Mouse (Mus musculus) MEL (cell line): ENCODE measurements around the gene Surf2. TPM values are rescaled to one million over a fixed set of nuclear protein-coding genes. Genes with fewer than 3 reads are reported as not detected.

Source experiments
- DNase-seq: peaks from one replicate; pipeline ENCODE4 v3.0.0; 2011; ENCODE audit warnings: low read depth, low spot score
- H3K27ac ChIP-seq: 2 replicates; pipeline ENCODE4 v1.5.1; 2012; ENCODE audit warnings: low read depth, mild to moderate bottlenecking, control low read depth, low read length, moderate library complexity; ENCODE audit not compliant: control insufficient read depth
- H3K27me3 ChIP-seq, 2 experiments: fragments of 150-350 bp in 1 of 2; sonication (generic) in 1 of 2; 2 replicates each; pipeline ENCODE4 v1.6.1; 2012; ENCODE audit warnings: low read length in 2 of 2, mild to moderate bottlenecking in 2 of 2, improper control_type of control experiment in 1 of 2, moderate library complexity in 1 of 2; ENCODE audit not compliant: insufficient read depth in 2 of 2, control insufficient read depth in 1 of 2
- H3K36me3 ChIP-seq, 2 experiments: 2 replicates each; pipeline ENCODE4 v1.6.1; 2012 to 2014; ENCODE audit warnings: low read length in 2 of 2, improper control_type of control experiment in 1 of 2, inconsistent platforms in 1 of 2, mild to moderate bottlenecking in 1 of 2; ENCODE audit not compliant: insufficient read depth in 2 of 2, control insufficient read depth in 1 of 2
- H3K4me1 ChIP-seq, 2 experiments: fragments of 150-350 bp in 1 of 2; sonication (generic) in 1 of 2; 2 replicates each; pipeline ENCODE4 v1.6.1; 2012; ENCODE audit warnings: low read length in 2 of 2, improper control_type of control experiment in 1 of 2, mild to moderate bottlenecking in 1 of 2; ENCODE audit not compliant: insufficient read depth in 2 of 2, control insufficient read depth in 1 of 2
- H3K4me3 ChIP-seq, 2 experiments: fragments of 150-350 bp in 1 of 2; sonication (generic) in 1 of 2; 2 replicates each; pipeline ENCODE4 v1.5.1; 2012; ENCODE audit warnings: low read depth in 2 of 2, low read length in 2 of 2, mild to moderate bottlenecking in 2 of 2, moderate library complexity in 2 of 2, control low read depth in 1 of 2, improper control_type of control experiment in 1 of 2; ENCODE audit not compliant: control insufficient read depth in 1 of 2, insufficient read depth in 1 of 2
- H3K79me2 ChIP-seq: 2 replicates; pipeline ENCODE4 v1.6.1; 2012; ENCODE audit warnings: mild to moderate bottlenecking, low read length, moderate library complexity; ENCODE audit not compliant: control insufficient read depth, poor library complexity, insufficient read depth
- H3K9ac ChIP-seq: 2 replicates; pipeline ENCODE4 v1.6.1; 2012; ENCODE audit warnings: low read depth, mild to moderate bottlenecking, control low read depth, low read length, moderate library complexity; ENCODE audit not compliant: control insufficient read depth, poor library complexity, severe bottlenecking
- H3K9me3 ChIP-seq: fragments of 150-350 bp; sonication (generic); replicated peaks from 2 replicates; pipeline ENCODE4 v1.6.1; 2012; ENCODE audit warnings: mild to moderate bottlenecking, low read length, improper control_type of control experiment, moderate library complexity; ENCODE audit not compliant: insufficient read depth
- BHLHE40 ChIP-seq: IDR thresholded peaks from 2 replicates; pipeline ENCODE4 v1.6.1; 2012; ENCODE audit warnings: low read depth, mild to moderate bottlenecking, inconsistent platforms, low read length, improper control_type of control experiment, borderline replicate concordance
- CHD2 ChIP-seq: IDR thresholded peaks from 2 replicates; pipeline ENCODE4 v1.6.1; 2011; ENCODE audit warnings: low read length, improper control_type of control experiment
- CTCF ChIP-seq, 3 experiments: IDR thresholded peaks in 2 of 3; conservative IDR thresholded peaks in 1 of 3; 2 replicates each; pipeline ENCODE4 v1.5.1; 2011 to 2012; ENCODE audit warnings: low read length in 3 of 3, low read depth in 2 of 3, mild to moderate bottlenecking in 2 of 3, improper control_type of control experiment in 1 of 3, inconsistent platforms in 1 of 3, mixed read lengths in 1 of 3, moderate library complexity in 1 of 3; ENCODE audit not compliant: control insufficient read depth in 1 of 3, insufficient read depth in 1 of 3, poor library complexity in 1 of 3, severe bottlenecking in 1 of 3
- E2F4 ChIP-seq: IDR thresholded peaks from 2 replicates; pipeline ENCODE4 v1.6.1; 2011; ENCODE audit warnings: low read depth, low read length, improper control_type of control experiment, borderline replicate concordance
- ELF1 ChIP-seq: IDR thresholded peaks from 2 replicates; pipeline ENCODE4 v1.6.1; 2014; ENCODE audit warnings: low read depth, mild to moderate bottlenecking, inconsistent platforms, low read length, improper control_type of control experiment, moderate library complexity
- EP300 ChIP-seq, 2 experiments: IDR thresholded peaks; 2 replicates each; pipeline ENCODE4 v1.6.1; 2011; ENCODE audit warnings: improper control_type of control experiment in 2 of 2, low read length in 2 of 2, low read depth in 1 of 2, mild to moderate bottlenecking in 1 of 2
- ETS1 ChIP-seq: IDR thresholded peaks from 2 replicates; pipeline ENCODE4 v1.6.1; 2012; ENCODE audit warnings: low read depth, mild to moderate bottlenecking, inconsistent platforms, low read length, improper control_type of control experiment, moderate library complexity
- GATA1 ChIP-seq: IDR thresholded peaks from 2 replicates; pipeline ENCODE4 v1.6.1; 2011; ENCODE audit warnings: low read depth, low read length, improper control_type of control experiment
- HCFC1 ChIP-seq: IDR thresholded peaks from 2 replicates; pipeline ENCODE4 v1.6.1; 2012; ENCODE audit warnings: low read depth, mild to moderate bottlenecking, inconsistent platforms, low read length, improper control_type of control experiment, moderate library complexity
- JUND ChIP-seq: IDR thresholded peaks from 2 replicates; pipeline ENCODE4 v1.6.1; 2011; ENCODE audit warnings: low read depth, mild to moderate bottlenecking, improper control_type of control experiment, low read length
- KAT2A ChIP-seq: conservative IDR thresholded peaks from 2 replicates; pipeline ENCODE4 v1.6.1; 2012; ENCODE audit warnings: low read depth, low read length, improper control_type of control experiment, inconsistent platforms
- MAFK ChIP-seq: IDR thresholded peaks from 2 replicates; pipeline ENCODE4 v1.6.1; 2011; ENCODE audit warnings: low read depth, mild to moderate bottlenecking, low read length, improper control_type of control experiment, borderline replicate concordance
- MAZ ChIP-seq: IDR thresholded peaks from 2 replicates; pipeline ENCODE4 v1.6.1; 2012; ENCODE audit warnings: low read depth, mild to moderate bottlenecking, inconsistent platforms, low read length, improper control_type of control experiment
- MEF2A ChIP-seq: IDR thresholded peaks from 2 replicates; pipeline ENCODE4 v1.6.1; 2014; ENCODE audit warnings: low read depth, mild to moderate bottlenecking, inconsistent platforms, low read length, improper control_type of control experiment; ENCODE audit not compliant: poor library complexity, insufficient replicate concordance, severe bottlenecking; ENCODE audit errors: extremely low read depth
- MXI1 ChIP-seq: IDR thresholded peaks from 2 replicates; pipeline ENCODE4 v1.6.1; 2011; ENCODE audit warnings: mild to moderate bottlenecking, low read depth, low read length, improper control_type of control experiment
- MYB ChIP-seq: IDR thresholded peaks from 2 replicates; pipeline ENCODE4 v1.6.1; 2011; ENCODE audit warnings: mild to moderate bottlenecking, low read depth, low read length, improper control_type of control experiment
- MYC ChIP-seq: IDR thresholded peaks from 2 replicates; pipeline ENCODE4 v1.6.1; 2011; ENCODE audit warnings: low read depth, mild to moderate bottlenecking, low read length, improper control_type of control experiment, moderate library complexity
- NELFE ChIP-seq: IDR thresholded peaks from 2 replicates; pipeline ENCODE4 v1.6.1; 2011; ENCODE audit warnings: low read depth, low read length, improper control_type of control experiment
- NRF1 ChIP-seq: IDR thresholded peaks from 2 replicates; pipeline ENCODE4 v1.6.1; 2014; ENCODE audit warnings: low read depth, mild to moderate bottlenecking, inconsistent platforms, low read length, improper control_type of control experiment, moderate library complexity; ENCODE audit not compliant: poor library complexity, insufficient read depth, severe bottlenecking
- POLR2A ChIP-seq, 2 experiments: IDR thresholded peaks; 2 replicates each; pipeline ENCODE4 v1.6.1; 2011 to 2012; ENCODE audit warnings: low read length in 2 of 2, mild to moderate bottlenecking in 2 of 2, control low read depth in 1 of 2, improper control_type of control experiment in 1 of 2, low read depth in 1 of 2, moderate library complexity in 1 of 2; ENCODE audit not compliant: control insufficient read depth in 1 of 2, insufficient read depth in 1 of 2, poor library complexity in 1 of 2
- POLR2AphosphoS2 ChIP-seq: IDR thresholded peaks from 2 replicates; pipeline ENCODE4 v1.6.1; 2011; ENCODE audit warnings: low read length, improper control_type of control experiment
- POLR2AphosphoS5 ChIP-seq: IDR thresholded peaks from 2 replicates; pipeline ENCODE4 v1.6.1; 2012; ENCODE audit warnings: low read depth, borderline replicate concordance, mild to moderate bottlenecking, inconsistent platforms, low read length, moderate library complexity, mixed read lengths
- RAD21 ChIP-seq: IDR thresholded peaks from 2 replicates; pipeline ENCODE4 v1.6.1; 2011; ENCODE audit warnings: mild to moderate bottlenecking, low read depth, low read length, improper control_type of control experiment
- SIN3A ChIP-seq: IDR thresholded peaks from 2 replicates; pipeline ENCODE4 v1.6.1; 2012; ENCODE audit warnings: low read length, improper control_type of control experiment, inconsistent platforms
- SMC3 ChIP-seq: IDR thresholded peaks from 2 replicates; pipeline ENCODE4 v1.6.1; 2011; ENCODE audit warnings: low read depth, low read length, improper control_type of control experiment
- TAL1 ChIP-seq: IDR thresholded peaks from 2 replicates; pipeline ENCODE4 v1.6.1; 2012; ENCODE audit warnings: mild to moderate bottlenecking, inconsistent platforms, low read length, moderate library complexity, mixed read lengths
- TBP ChIP-seq: IDR thresholded peaks from 2 replicates; pipeline ENCODE4 v1.8.0; 2011; ENCODE audit warnings: low read depth, low read length, improper control_type of control experiment
- TCF12 ChIP-seq: IDR thresholded peaks from 2 replicates; pipeline ENCODE4 v1.6.1; 2014; ENCODE audit warnings: low read depth, mild to moderate bottlenecking, inconsistent platforms, low read length, improper control_type of control experiment, moderate library complexity
- UBTF ChIP-seq: IDR thresholded peaks from 2 replicates; pipeline ENCODE4 v1.6.1; 2012; ENCODE audit warnings: low read depth, mild to moderate bottlenecking, inconsistent platforms, low read length, improper control_type of control experiment, moderate library complexity, borderline replicate concordance; ENCODE audit not compliant: insufficient read depth
- USF1 ChIP-seq: IDR thresholded peaks from 2 replicates; pipeline ENCODE4 v1.6.1; 2014; ENCODE audit warnings: low read depth, mild to moderate bottlenecking, inconsistent platforms, low read length, improper control_type of control experiment, moderate library complexity
- USF2 ChIP-seq, 2 experiments: IDR thresholded peaks; 2 replicates each; pipeline ENCODE4 v1.6.1; 2011 to 2012; ENCODE audit warnings: improper control_type of control experiment in 2 of 2, low read length in 2 of 2, borderline replicate concordance in 1 of 2, inconsistent platforms in 1 of 2, low read depth in 1 of 2, mild to moderate bottlenecking in 1 of 2; ENCODE audit not compliant: insufficient read depth in 1 of 2
- ZC3H11A ChIP-seq: IDR thresholded peaks from 2 replicates; pipeline ENCODE4 v1.6.1; 2012; ENCODE audit warnings: low read depth, mild to moderate bottlenecking, inconsistent platforms, low read length, improper control_type of control experiment
- ZKSCAN1 ChIP-seq: IDR thresholded peaks from 2 replicates; pipeline ENCODE4 v1.6.1; 2012; ENCODE audit warnings: low read depth, mild to moderate bottlenecking, inconsistent platforms, low read length, improper control_type of control experiment, moderate library complexity
- ZNF384 ChIP-seq: IDR thresholded peaks from 2 replicates; pipeline ENCODE4 v1.6.1; 2012; ENCODE audit warnings: low read depth, mild to moderate bottlenecking, inconsistent platforms, low read length, improper control_type of control experiment
- polyA plus RNA-seq, 2 experiments: library from polyadenylated mRNA; stranded (reverse) in 1 of 2; unstranded in 1 of 2; fragments of >175 nt in 1 of 2; fragments of >200 nt in 1 of 2; gene quantifications; 2 replicates each; pipeline versions ENCODE4 v1.2.1 to v1.2.4; 2012; ENCODE audit warnings: low replicate concordance in 2 of 2, low read depth in 1 of 2; ENCODE audit not compliant: insufficient read length in 2 of 2, insufficient read depth in 1 of 2, missing spikeins in 1 of 2
- total RNA-seq: library from RNA; depleted of rRNA; stranded (reverse); fragments of 300-350 nt; gene quantifications from 2 replicates; pipeline ENCODE4 v1.2.3, GENCODE M21; 2012; rRNA removed

Gene Surf2
- 41.0 and 63.1 TPM in 2 replicates for total RNA-seq
- 10 to 100 TPM in 1 of 2 experiments, not detected in 1; 84.8 TPM for polyA plus RNA-seq

GRCm38 (mm10) chr2:26915927-26916728, at the start of gene Surf2, which contains the start of gene Surf1:
Gene Surf2, plus strand, starts transcription at chr2:26916367.
Gene Surf1, minus strand, starts transcription at chr2:26916530.
- peak within 1 kb of the TSS; percentile 67 for H3K27ac ChIP-seq
- H3K27me3 ChIP-seq = no peaks in the 10 kb centered on the region
- peaks cover 0 to 18% of the 10 kb centered on the region in 2 experiments; a peak in 2 of 4 replicates for H3K4me1 ChIP-seq
- peak within 1 kb of the TSS; percentile 89 for H3K9ac ChIP-seq
- H3K36me3 ChIP-seq = peaks cover 5 to 18% of the 10 kb centered on the region in 2 experiments; a peak in 3 of 4 replicates
- peak within 1 kb of the TSS; percentile 76 to 92 for H3K4me3 ChIP-seq
- H3K9me3 ChIP-seq = no peaks in the 10 kb centered on the region
- peak; percentile 90 for DNase-seq
- peaks cover 59% of the 10 kb centered on the region for H3K79me2 ChIP-seq
- TF ChIP-seq RAD21 (no peak), EP300 (IDR thresholded peaks at IDR 0.05; ENCODE audit: low read depth in 1 of 2, low read length in 2 of 2) (peak in 1 of 2 experiments; percentile 7; a peak in 1 of 4 replicates), NELFE (peak; percentile 94), MXI1 (peak; percentile 98), SIN3A (peak; percentile 94), USF1 (peak; percentile 87), ZNF384 (no peak), TCF12 (peak; percentile 67), NRF1 (no peak), GATA1 (no peak), MEF2A (no peak), HCFC1 (peak; percentile 85), MAZ (peak; percentile 60), ZKSCAN1 (no peak), KAT2A (0 out of 2 replicates have a peak, but pooled peaks have one; percentile 54), TBP (peak; percentile 66), ZC3H11A (no peak), MAFK (no peak), TAL1 (no peak), POLR2A (IDR thresholded peaks at IDR 0.05; ENCODE audit: control insufficient read depth in 1 of 2, insufficient read depth in 1 of 2, low read depth in 1 of 2, low read length in 2 of 2, poor library complexity in 1 of 2) (peak; percentile 52 to 92), MYC (peak; percentile 97), ETS1 (peak; percentile 57; the same call in 1 of the 2 replicates), CTCF (IDR thresholded peaks at IDR 0.05 in 2 of 3, conservative IDR thresholded peaks at IDR 0.05 in 1 of 3; ENCODE audit: control insufficient read depth in 1 of 3, insufficient read depth in 1 of 3, low read depth in 2 of 3, low read length in 3 of 3, poor library complexity in 1 of 3, severe bottlenecking in 1 of 3) (no peak), USF2 (IDR thresholded peaks at IDR 0.05; ENCODE audit: borderline replicate concordance in 1 of 2, insufficient read depth in 1 of 2, low read depth in 1 of 2, low read length in 2 of 2) (no peak), SMC3 (no peak), POLR2AphosphoS5 (0 out of 2 replicates have a peak, but pooled peaks have one; percentile 27), UBTF (no peak), POLR2AphosphoS2 (peak; percentile 93), CHD2 (no peak), JUND (no peak), MYB (no peak; the same call in 1 of the 2 replicates), BHLHE40 (peak; percentile 36; the same call in 1 of the 2 replicates), E2F4 (no peak), ELF1 (peak; percentile 87)
